Mouse (Mus musculus) embryonic facial prominence, embryonic 15.5 days (tissue): ENCODE measurements around the gene Prrg2. TPM values are rescaled to one million over a fixed set of nuclear protein-coding genes. Genes with fewer than 3 reads are reported as not detected.

Source experiments
- ATAC-seq: fragments of 200-750 bp; cut with Nextera tagmentation; 2 replicates; pipeline ENCODE4 v1.8.0; 2017; ENCODE audit warnings: low read depth, moderate TSS enrichment; ENCODE audit not compliant: insufficient number of reproducible peaks, low FRiP score, low TSS enrichment
- H3K27ac ChIP-seq: fragments of 300-500 bp; sonication (generic); replicated peaks from 2 replicates; pipeline ENCODE4 v1.5.1; 2015; ENCODE audit warnings: mild to moderate bottlenecking, inconsistent platforms
- H3K27me3 ChIP-seq: fragments of 300-500 bp; sonication (generic); 2 replicates; pipeline ENCODE4 v1.6.1; 2015; ENCODE audit warnings: inconsistent platforms
- H3K36me3 ChIP-seq: fragments of 300-500 bp; sonication (generic); 2 replicates; pipeline ENCODE4 v1.6.1; 2015; ENCODE audit warnings: mild to moderate bottlenecking, inconsistent platforms
- H3K4me1 ChIP-seq: fragments of 300-500 bp; sonication (generic); 2 replicates; pipeline ENCODE4 v1.6.1; 2015; ENCODE audit warnings: inconsistent platforms
- H3K4me2 ChIP-seq: fragments of 300-500 bp; sonication (generic); replicated peaks from 2 replicates; pipeline ENCODE4 v1.6.1; 2015; ENCODE audit warnings: mild to moderate bottlenecking, inconsistent platforms
- H3K4me3 ChIP-seq: fragments of 300-500 bp; sonication (generic); replicated peaks from 2 replicates; pipeline ENCODE4 v1.5.1; 2015; ENCODE audit warnings: mild to moderate bottlenecking, inconsistent platforms
- H3K9ac ChIP-seq: fragments of 300-500 bp; sonication (generic); 2 replicates; pipeline ENCODE4 v1.6.1; 2015; ENCODE audit warnings: inconsistent platforms
- H3K9me3 ChIP-seq: fragments of 300-500 bp; sonication (generic); replicated peaks from 2 replicates; pipeline ENCODE4 v1.6.1; 2016; ENCODE audit warnings: inconsistent platforms
- WGBS: fragments of 180-500 bp; shearing (Covaris S2); methylation state at CpG from one replicate; pipeline ENCODE4 v1.1.7; 2015; 5-methylcytosine and 5-hydroxymethylcytosine counted together
- polyA plus RNA-seq: library from polyadenylated mRNA; unstranded; fragments of >200 nt; fragmentation: Nextera tagmentation; extraction: Ambion mirVana; gene quantifications from 2 replicates; pipeline ENCODE4 v1.2.1, GENCODE M21; 2015

Gene Prrg2
- polyA plus RNA-seq, 1 experiment from 2014 or later, result 26.9 TPM

DNA sequence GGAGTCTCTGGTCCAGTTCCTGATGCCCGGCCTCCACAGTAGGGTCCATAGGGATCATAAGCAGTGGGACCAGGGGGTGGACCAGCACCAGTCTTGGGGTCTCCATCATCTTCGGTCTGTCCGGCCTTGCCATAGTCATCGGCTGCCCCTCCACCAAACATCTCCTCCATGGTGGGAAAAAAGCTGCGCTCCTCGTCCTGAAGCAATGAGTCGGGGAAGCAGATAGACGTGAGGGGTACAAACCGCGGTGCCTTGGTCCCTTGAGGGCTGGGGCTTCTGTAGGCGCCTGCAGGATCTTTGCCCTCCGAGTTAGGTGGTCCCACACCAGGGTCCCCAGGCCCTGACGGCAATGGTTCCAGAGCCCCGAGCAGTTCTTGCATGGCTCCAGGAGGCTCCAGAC, 15.0 kb downstream of the Prrg2 start:
- H3K27ac ChIP-seq, result no peak overlapping the region
- no peaks in the 10 kb centered on the region for H3K27me3 ChIP-seq
- ATAC-seq, result no peak
- no peak overlapping the region for H3K9ac ChIP-seq
- H3K4me2 ChIP-seq, result no peak overlapping the region
- 96% methylated on average over 14 of the region's 14 CpGs for WGBS
- no peaks in the 10 kb centered on the region for H3K9me3 ChIP-seq
- no peak overlapping the region for H3K4me3 ChIP-seq
- H3K36me3 ChIP-seq, result peaks cover 79% of the 10 kb centered on the region
- H3K4me1 ChIP-seq, result peaks cover 24% of the 10 kb centered on the region

DNA sequence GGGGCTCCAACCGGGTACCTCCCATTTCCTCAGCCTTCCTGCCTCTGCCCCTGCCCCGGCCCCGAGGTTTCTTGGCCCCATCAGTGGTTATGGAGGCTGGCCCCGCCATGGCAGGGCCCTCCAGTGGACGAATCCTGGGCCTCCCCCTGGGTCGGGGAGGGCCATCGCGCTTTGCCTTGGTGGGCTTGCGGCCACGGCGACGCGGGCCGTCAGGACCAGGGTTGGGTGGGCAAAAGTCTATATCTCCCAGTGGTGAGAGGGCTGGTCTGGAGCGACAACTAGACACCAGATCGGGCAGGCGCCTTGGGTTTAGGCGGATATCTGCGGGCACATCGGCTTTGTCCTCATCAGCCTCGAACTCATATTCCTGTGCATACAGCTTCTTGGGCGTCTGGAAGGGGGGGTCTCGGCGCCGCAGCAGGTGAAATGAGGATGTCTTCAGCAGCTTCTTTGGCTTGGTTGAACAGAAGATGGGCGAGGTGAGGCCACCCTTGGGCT, 15.6 kb downstream of the Prrg2 start:
- Histone ChIP-seq H3K4me3 (no peak overlapping the region), H3K9ac (no peak overlapping the region), H3K36me3 (peaks cover 85% of the 10 kb centered on the region), H3K9me3 (no peaks in the 10 kb centered on the region), H3K4me1 (peaks cover 21% of the 10 kb centered on the region), H3K27ac (no peak overlapping the region), H3K27me3 (no peaks in the 10 kb centered on the region), H3K4me2 (no peak overlapping the region)
- WGBS, result 95% methylated on average over 26 of the region's 26 CpGs
- no peak for ATAC-seq

DNA sequence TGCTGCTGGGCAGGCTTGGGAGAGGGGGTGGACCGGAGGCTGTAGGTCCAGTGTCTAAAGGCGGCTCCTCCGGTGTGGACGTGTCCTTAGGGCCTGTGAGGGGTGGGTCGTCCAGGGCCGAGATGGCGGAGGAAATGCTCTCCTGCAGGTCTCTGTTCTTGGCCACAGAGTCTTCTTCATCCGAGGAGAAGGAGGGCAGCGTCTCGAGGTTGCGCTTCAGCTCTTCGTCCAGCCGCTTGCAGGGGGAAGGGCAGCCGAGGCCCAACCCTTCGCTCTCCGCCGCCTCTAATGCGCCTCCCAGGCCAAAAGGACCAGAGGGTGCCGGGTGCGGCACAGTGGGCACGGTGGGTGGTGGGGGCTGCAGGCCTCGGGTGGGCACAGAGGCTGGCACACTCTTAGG, 16.7 kb downstream of the Prrg2 start:
- Histone ChIP-seq H3K9me3 (no peaks in the 10 kb centered on the region), H3K4me3 (no peak overlapping the region), H3K27me3 (no peaks in the 10 kb centered on the region), H3K36me3 (peaks cover 96% of the 10 kb centered on the region), H3K27ac (no peak overlapping the region), H3K4me2 (no peak overlapping the region), H3K4me1 (peaks cover 9% of the 10 kb centered on the region), H3K9ac (no peak overlapping the region)
- ATAC-seq, result no peak
- 93% methylated on average over 22 of the region's 22 CpGs for WGBS

DNA sequence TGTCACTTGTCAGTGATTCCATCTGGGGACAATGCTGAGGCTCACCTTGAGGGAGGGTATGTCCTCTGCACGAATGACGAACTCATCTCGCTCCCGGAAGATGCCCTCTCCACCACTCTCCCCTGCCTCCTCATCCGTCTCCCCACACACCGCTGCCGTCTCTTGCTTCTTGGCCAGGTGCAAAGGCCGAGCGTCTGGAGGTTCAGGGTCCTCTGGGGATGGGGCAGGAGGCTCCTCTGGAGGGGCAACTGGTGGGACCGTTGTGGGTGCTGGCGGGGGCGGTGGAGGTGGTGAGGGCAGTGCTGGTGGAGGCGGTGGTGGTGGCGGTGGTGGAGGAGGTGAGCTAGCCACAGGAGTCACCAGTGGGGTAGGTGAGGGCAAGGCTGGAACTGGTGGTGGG, 19.2 kb downstream of the Prrg2 start:
- WGBS, result 90% methylated on average over 14 of the region's 14 CpGs

DNA sequence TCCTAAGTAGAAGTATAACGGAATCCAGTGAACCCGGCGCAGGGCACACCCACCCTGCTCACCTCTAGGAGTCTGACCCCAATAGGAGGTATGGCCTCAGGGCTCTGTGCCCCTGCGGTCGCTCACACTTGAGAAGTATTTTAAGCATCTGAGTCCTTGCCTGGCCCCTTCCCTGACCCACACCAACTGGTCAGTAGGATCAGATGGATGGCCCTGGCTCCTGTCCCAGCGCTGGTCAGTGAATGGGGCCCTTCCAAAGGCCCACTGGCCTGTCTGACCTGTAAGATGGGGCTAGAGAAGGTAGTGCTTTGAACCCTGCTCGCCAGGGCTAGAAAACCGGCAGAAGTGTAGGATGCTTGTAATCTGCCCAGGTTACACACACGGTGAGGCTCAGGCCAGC, 21.6 kb downstream of the Prrg2 start:
- Histone ChIP-seq H3K27me3 (no peaks in the 10 kb centered on the region), H3K4me1 (no peaks in the 10 kb centered on the region), H3K4me3 (no peak overlapping the region), H3K36me3 (peaks cover 99% of the 10 kb centered on the region), H3K9ac (no peak overlapping the region), H3K4me2 (no peak overlapping the region), H3K9me3 (no peaks in the 10 kb centered on the region), H3K27ac (no peak overlapping the region)
- WGBS, result 94% methylated on average over 9 of the region's 9 CpGs
- ATAC-seq, result no peak

More for the DNA sequence above, 19.2 kb downstream of the Prrg2 start:
- Histone ChIP-seq H3K27me3 (no peaks in the 10 kb centered on the region), H3K9me3 (no peaks in the 10 kb centered on the region), H3K27ac (no peak overlapping the region), H3K36me3 (peaks cover 99% of the 10 kb centered on the region), H3K4me1 (0 out of 2 replicates have a peak, but pooled peaks cover 3% of the 10 kb centered on the region), H3K4me3 (no peak overlapping the region), H3K9ac (no peak overlapping the region), H3K4me2 (no peak overlapping the region)
- no peak for ATAC-seq

DNA sequence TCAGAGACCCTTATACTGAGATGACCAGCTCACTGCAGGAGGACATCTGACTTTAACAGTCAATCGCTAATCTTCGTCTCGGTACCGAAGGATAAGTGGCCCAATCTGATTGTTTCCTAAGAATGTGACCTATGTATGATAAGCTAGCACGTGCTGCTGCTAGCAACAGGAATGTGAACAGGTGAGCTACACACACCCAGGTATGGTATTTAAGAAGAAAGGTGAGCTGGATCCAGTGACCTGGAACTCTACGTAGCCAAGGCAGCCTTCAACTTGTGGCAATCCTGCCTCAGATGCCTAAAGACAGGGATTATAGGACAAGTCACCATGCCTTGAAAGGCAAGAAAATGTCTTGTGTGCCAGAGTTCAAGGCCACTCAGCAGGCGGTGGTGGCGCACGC, 24.1 kb downstream of the Prrg2 start:
- Histone ChIP-seq H3K36me3 (peaks cover 99% of the 10 kb centered on the region), H3K4me2 (no peak overlapping the region), H3K27me3 (no peaks in the 10 kb centered on the region), H3K9ac (no peak overlapping the region), H3K9me3 (no peaks in the 10 kb centered on the region), H3K4me1 (no peaks in the 10 kb centered on the region), H3K27ac (no peak overlapping the region), H3K4me3 (no peak overlapping the region)
- WGBS, result 92% methylated on average over 9 of the region's 9 CpGs
- ATAC-seq, result no peak

DNA sequence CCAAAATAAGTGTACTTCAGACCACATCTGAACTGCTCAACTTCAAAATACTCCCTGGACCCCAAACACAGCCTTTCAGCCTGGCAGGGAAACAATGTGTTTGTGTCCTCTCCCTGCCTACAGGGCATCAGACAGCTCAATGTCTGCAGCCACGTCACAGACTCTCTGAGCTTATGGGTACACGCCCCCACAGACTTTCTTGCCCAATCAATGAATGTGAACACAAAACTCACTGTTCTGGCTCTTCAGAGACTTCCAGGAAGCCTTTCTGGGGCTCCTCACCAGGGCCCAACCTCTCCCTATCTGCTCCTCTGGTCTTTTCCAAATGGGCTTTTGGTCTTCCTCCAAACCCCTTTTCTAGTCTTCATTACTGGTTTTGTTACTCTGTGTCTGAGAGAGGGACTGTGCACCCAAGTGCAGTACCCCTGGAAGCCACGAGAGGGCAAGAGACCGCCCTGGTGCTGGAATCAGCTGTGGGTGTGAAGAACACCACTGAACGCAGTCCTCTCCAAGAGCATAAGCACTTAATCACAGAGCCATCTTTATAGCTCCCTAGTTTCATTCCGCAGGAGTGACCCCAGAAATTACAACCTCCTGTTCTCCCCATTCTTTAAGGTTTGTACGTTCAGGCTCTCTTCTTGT, 24.6 kb downstream of the Prrg2 start:
- H3K27me3 ChIP-seq, result no peaks in the 10 kb centered on the region
- H3K9me3 ChIP-seq, result no peaks in the 10 kb centered on the region
- no peak overlapping the region for H3K9ac ChIP-seq
- no peak for ATAC-seq
- no peaks in the 10 kb centered on the region for H3K4me1 ChIP-seq
- peaks cover 99% of the 10 kb centered on the region for H3K36me3 ChIP-seq
- no peak overlapping the region for H3K27ac ChIP-seq
- no peak overlapping the region for H3K4me3 ChIP-seq
- 70% methylated on average over 7 of the region's 7 CpGs for WGBS
- H3K4me2 ChIP-seq, result no peak overlapping the region

DNA sequence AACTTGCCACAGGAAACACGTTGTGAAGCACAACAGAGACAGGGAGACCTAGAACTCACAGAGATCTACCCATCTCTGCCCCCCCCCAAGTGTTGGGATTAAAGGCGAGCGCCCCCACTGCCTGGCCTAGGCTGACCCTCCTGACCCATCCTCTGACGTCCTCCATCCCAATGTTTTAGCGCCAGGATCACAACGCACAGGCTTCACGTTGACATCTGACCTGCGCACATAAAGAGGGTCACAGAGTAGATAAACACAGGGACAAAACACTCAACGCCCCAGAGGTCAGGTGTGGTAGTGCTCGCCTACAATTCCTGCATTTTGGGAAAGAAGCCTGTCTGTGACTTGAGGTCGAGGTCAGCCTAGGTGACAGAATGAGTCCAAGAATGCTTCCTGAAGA, 25.8 kb downstream of the Prrg2 start:
- Histone ChIP-seq H3K4me1 (no peaks in the 10 kb centered on the region), H3K9ac (no peak overlapping the region), H3K4me2 (no peak overlapping the region), H3K36me3 (peaks cover 99% of the 10 kb centered on the region), H3K27me3 (no peaks in the 10 kb centered on the region), H3K4me3 (no peak overlapping the region), H3K27ac (no peak overlapping the region), H3K9me3 (no peaks in the 10 kb centered on the region)
- WGBS, result 87% methylated on average over 11 of the region's 11 CpGs
- no peak for ATAC-seq

DNA sequence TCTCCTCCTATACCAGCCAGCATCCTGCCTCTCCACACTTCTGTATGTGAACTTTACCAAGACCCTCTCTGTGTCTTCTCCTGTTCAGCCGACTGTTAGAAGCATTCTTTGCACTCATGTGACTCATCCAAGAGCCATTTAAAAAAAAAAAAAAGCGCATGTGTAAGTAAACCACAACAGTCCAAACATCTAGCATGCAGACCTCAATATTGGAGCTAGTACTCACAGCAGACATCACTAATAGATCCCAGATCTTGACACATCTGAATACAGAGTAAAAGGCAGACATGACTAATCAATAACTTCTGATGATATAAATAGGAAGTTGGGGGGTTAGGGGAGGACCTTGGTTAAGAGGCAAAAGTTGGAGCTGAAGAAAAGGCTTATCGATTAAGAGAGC, 26.8 kb downstream of the Prrg2 start:
- ATAC-seq, result no peak
- 70% methylated on average over 3 of the region's 3 CpGs for WGBS
- Histone ChIP-seq H3K4me2 (no peak overlapping the region), H3K9me3 (no peaks in the 10 kb centered on the region), H3K4me3 (no peak overlapping the region), H3K4me1 (no peaks in the 10 kb centered on the region), H3K36me3 (peaks cover 99% of the 10 kb centered on the region), H3K27ac (no peak overlapping the region), H3K27me3 (no peaks in the 10 kb centered on the region), H3K9ac (no peak overlapping the region)

DNA sequence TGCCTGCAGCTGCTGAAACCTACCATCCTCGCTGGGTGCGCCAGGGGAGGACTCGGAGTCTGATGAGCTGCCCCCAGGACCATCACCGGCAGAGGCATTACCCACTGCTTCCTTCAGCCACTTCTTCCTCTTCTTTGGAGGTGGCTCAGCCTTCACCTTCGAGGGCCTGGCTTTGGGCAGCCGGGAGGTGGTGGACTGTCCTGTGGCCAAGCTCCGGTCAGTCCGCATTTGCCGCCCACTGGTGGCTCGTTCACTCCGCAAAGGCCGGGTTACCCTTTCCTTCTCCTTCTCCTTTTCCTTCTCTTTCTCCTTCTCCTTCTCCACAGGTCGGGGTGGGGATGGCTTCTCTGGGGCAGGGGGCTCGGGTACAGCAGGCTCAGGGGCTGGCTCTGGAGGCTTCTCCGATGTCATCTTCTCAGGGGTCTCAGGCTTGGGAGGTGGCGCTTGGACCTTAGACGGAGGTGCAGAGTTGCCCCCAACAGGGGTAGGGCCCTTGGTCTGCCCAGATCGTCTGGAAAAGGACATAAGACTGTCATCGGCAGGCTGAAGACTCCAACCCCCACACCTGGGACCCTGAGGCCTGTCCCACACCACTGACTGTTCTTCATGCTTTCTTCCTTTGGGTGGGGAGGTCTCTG, 28.6 kb downstream of the Prrg2 start:
- no peak overlapping the region for H3K27ac ChIP-seq
- no peak overlapping the region for H3K9ac ChIP-seq
- ATAC-seq, result no peak
- H3K36me3 ChIP-seq, result peaks cover 97% of the 10 kb centered on the region
- H3K9me3 ChIP-seq, result no peaks in the 10 kb centered on the region
- H3K4me1 ChIP-seq, result no peaks in the 10 kb centered on the region
- WGBS, result 94% methylated on average over 19 of the region's 19 CpGs
- no peaks in the 10 kb centered on the region for H3K27me3 ChIP-seq
- no peak overlapping the region for H3K4me2 ChIP-seq
- H3K4me3 ChIP-seq, result no peak overlapping the region

DNA sequence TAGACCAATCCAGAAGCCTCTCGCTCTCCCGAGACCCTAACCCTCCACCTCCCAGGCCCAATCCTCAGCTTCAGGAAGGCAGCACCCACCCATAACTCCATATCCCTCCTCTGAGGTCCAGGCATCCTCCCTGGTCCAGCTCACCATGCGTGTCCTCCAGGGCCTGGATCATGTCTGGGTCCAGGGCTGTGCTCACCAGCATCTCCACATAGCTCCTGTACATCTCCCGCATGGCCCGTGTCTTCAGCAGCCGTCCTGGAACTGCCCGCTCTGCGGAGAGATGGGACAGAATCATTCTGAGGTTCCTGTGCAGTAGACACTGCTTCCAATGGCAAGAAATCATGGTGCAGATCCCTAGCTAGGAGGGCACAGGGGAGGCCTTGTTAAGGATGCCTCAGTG, 31.6 kb downstream of the Prrg2 start:
- H3K27me3 ChIP-seq, result no peaks in the 10 kb centered on the region
- no peak overlapping the region for H3K9ac ChIP-seq
- H3K4me2 ChIP-seq, result no peak overlapping the region
- H3K4me3 ChIP-seq, result no peak overlapping the region
- WGBS, result 97% methylated on average over 8 of the region's 8 CpGs
- ATAC-seq, result no peak
- H3K27ac ChIP-seq, result no peak overlapping the region
- peaks cover 92% of the 10 kb centered on the region for H3K36me3 ChIP-seq
- no peaks in the 10 kb centered on the region for H3K9me3 ChIP-seq
- peaks cover 8% of the 10 kb centered on the region; the same call in 1 of the 2 replicates for H3K4me1 ChIP-seq

DNA sequence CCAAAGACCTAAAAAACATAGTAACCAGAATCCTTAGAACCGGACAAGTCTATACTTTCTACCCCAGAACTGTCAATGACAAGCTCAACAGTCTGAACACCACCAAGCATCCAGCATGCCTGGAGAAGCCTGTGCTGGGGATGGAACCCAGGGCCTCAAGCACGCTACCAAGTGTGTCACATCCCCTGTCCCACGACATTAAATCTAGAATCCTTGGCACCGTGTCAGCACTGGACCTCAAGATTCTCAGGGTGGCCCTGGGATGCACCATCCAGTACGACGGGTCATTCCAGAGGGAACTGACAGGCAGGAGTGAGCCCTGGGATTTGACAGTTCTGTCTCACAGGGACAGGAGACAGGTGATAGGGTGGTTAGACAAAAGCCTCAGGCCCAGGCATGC, 32.5 kb downstream of the Prrg2 start:
- peaks cover 13% of the 10 kb centered on the region; the same call in 1 of the 2 replicates for H3K4me1 ChIP-seq
- H3K9ac ChIP-seq, result no peak overlapping the region
- H3K27ac ChIP-seq, result no peak overlapping the region
- no peaks in the 10 kb centered on the region for H3K27me3 ChIP-seq
- peaks cover 84% of the 10 kb centered on the region for H3K36me3 ChIP-seq
- ATAC-seq, result no peak
- H3K4me2 ChIP-seq, result no peak overlapping the region
- 87% methylated on average over 6 of the region's 6 CpGs for WGBS
- no peak overlapping the region for H3K4me3 ChIP-seq
- H3K9me3 ChIP-seq, result no peaks in the 10 kb centered on the region
